Mouse (Mus musculus) myocyte (in vitro differentiated cells): ENCODE measurements around the gene Bloc1s4.

Experiments
- CEBPB ChIP-seq: IDR thresholded peaks from 2 replicates; pipeline ENCODE4 v1.6.1; 2011; ENCODE audit warnings: mild to moderate bottlenecking, moderate library complexity; ENCODE audit not compliant: poor library complexity, insufficient read depth, severe bottlenecking
- MAX ChIP-seq: IDR thresholded peaks from one replicate; pipeline ENCODE4 v1.6.1; 2011; ENCODE audit warnings: low read depth, mild to moderate bottlenecking, control low read depth
- MYOD1 ChIP-seq, 3 experiments: IDR thresholded peaks; one replicate each; pipeline ENCODE4 v1.6.1; 2011; ENCODE audit warnings: control low read depth in 2 of 3, low read depth in 2 of 3, mild to moderate bottlenecking in 2 of 3, moderate library complexity in 1 of 3; ENCODE audit not compliant: insufficient read length in 2 of 3, control insufficient read depth in 1 of 3
- MYOG ChIP-seq, 3 experiments: IDR thresholded peaks; one replicate each; pipeline ENCODE4 v1.6.1; 2011; ENCODE audit warnings: control low read depth in 2 of 3, low read depth in 2 of 3, mild to moderate bottlenecking in 2 of 3; ENCODE audit not compliant: insufficient read length in 2 of 3, control insufficient read depth in 1 of 3, insufficient read depth in 1 of 3
- POLR2A ChIP-seq: IDR thresholded peaks from one replicate; pipeline ENCODE4 v1.6.1; 2011; ENCODE audit warnings: low read depth, mild to moderate bottlenecking, control low read depth, moderate library complexity; ENCODE audit not compliant: insufficient read length
- POLR2AphosphoS2 ChIP-seq: IDR thresholded peaks from one replicate; pipeline ENCODE4 v1.6.1; 2011; ENCODE audit warnings: low read depth, control low read depth; ENCODE audit not compliant: insufficient read length
- REST ChIP-seq: IDR thresholded peaks from one replicate; pipeline ENCODE4 v1.6.1; 2011; ENCODE audit warnings: mild to moderate bottlenecking, control low read depth, moderate library complexity; ENCODE audit not compliant: insufficient read depth, insufficient read length
- USF1 ChIP-seq: IDR thresholded peaks from one replicate; pipeline ENCODE4 v1.6.1; 2011; ENCODE audit warnings: low read depth, mild to moderate bottlenecking, control low read depth, moderate library complexity

DNA sequence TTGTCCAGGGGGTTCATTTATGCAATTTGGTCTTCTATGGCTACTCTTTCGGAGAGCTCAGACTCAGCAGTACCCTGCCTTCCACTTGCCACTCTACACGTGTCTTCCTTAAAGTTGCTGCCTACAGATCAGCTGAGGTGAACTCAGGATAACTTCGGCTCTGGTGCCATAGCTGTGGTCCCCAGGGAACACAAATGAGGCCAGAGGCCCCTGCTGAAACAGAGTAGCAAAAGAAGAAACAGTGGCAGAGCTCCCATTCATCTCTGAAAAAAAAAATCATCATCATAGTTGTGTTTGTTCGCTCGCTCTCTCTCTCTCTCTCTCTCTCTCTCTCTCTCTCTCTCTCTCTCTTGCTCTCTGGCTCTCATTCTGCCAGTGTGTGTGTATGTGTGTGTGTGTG, 49.8 kb downstream of the Bloc1s4 start:
- TF ChIP-seq REST, result no peak
- no peak for TF ChIP-seq POLR2A
- TF ChIP-seq MAX, result no peak
- no peak for TF ChIP-seq MYOG (IDR thresholded peaks at IDR 0.05; ENCODE audit: control insufficient read depth in 1 of 3, insufficient read depth in 1 of 3, insufficient read length in 2 of 3, low read depth in 2 of 3)
- no peak for TF ChIP-seq CEBPB
- TF ChIP-seq USF1, result no peak
- TF ChIP-seq POLR2AphosphoS2, result no peak
- TF ChIP-seq MYOD1 (IDR thresholded peaks at IDR 0.05; ENCODE audit: control insufficient read depth in 1 of 3, insufficient read length in 2 of 3, low read depth in 2 of 3), result no peak
